Mouse (Mus musculus) layer of hippocampus, postnatal 10 days (tissue): ENCODE results near the gene Msrb3. TPM values are rescaled to one million over a fixed set of nuclear protein-coding genes. Genes with fewer than 3 reads are reported as not detected.
A peak's percentile ranks its signal among the peaks of the same experiment; 100 is the strongest.
"Not testable (repeated sequence)": the region's sequence is repeated elsewhere in the genome, so short reads cannot be mapped to it uniquely, and the experiment has no call there.

Source experiments
- DNase-seq, 2 experiments: peaks; one replicate each; pipeline ENCODE4 v3.0.0; 2021; ENCODE audit warnings: low spot score in 2 of 2
- total RNA-seq, 2 experiments: library from RNA; stranded (reverse); gene quantifications; 2 replicates each; pipeline ENCODE4 v1.2.3; 2021

The Msrb3 gene
- total RNA-seq, 2 experiments from 2014 or later: 4.7 to 5.3 TPM

GRCm38 (mm10) chr10:120751821-120752261 lies 147.1 kb downstream of the Msrb3 start:
- peak; percentile 15 for DNase-seq

- DNase-seq: peak; percentile 30 to 51
Observed at GRCm38 (mm10) chr10:120751295-120751722, 147.6 kb downstream of the Msrb3 start.

GRCm38 (mm10) chr10:120749556-120749955 lies 149.3 kb downstream of the Msrb3 start:
- DNase-seq: not testable (repeated sequence)

GRCm38 (mm10) chr10:120748156-120748555 lies 150.7 kb downstream of the Msrb3 start:
- DNase-seq: no peak

- DNase-seq: peak; percentile 60 to 78
Observed at GRCm38 (mm10) chr10:120745138-120745856, 153.6 kb downstream of the Msrb3 start.

GRCm38 (mm10) chr10:120744441-120745137 lies 154.3 kb downstream of the Msrb3 start:
- peak in 1 of 2 experiments; percentile 31 for DNase-seq

GRCm38 (mm10) chr10:120736508-120737069 lies 162.3 kb downstream of the Msrb3 start:
- no peak for DNase-seq

GRCm38 (mm10) chr10:120735722-120736507 lies 163.0 kb downstream of the Msrb3 start:
- DNase-seq: no peak

- no peak for DNase-seq
Observed at GRCm38 (mm10) chr10:120734364-120734763, 164.5 kb downstream of the Msrb3 start.

Other genes starting within 250 kb of the Msrb3 start
- 10 to 100 TPM; 30.7 to 32.8 TPM for gene Lemd3, start 80.2 kb upstream of the Msrb3 start, total RNA-seq
- 1 to 10 TPM; 2.2 to 2.7 TPM for gene Wif1, start 134.9 kb upstream of the Msrb3 start, total RNA-seq